Mouse (Mus musculus) forebrain, embryonic 13.5 days (tissue): ENCODE results near the gene Man1b1. TPM values are rescaled to one million over a fixed set of nuclear protein-coding genes. Genes with fewer than 3 reads are reported as not detected.

Source experiments
- ATAC-seq: fragments of 200-750 bp; cut with Nextera tagmentation; 2 replicates; pipeline ENCODE4 v1.8.0; 2017
- H3K27ac ChIP-seq: fragments of 300-500 bp; sonication (generic); 2 replicates; pipeline ENCODE4 v1.5.1; 2015; ENCODE audit warnings: inconsistent platforms, mild to moderate bottlenecking, moderate library complexity
- H3K27me3 ChIP-seq: fragments of 300-500 bp; sonication (generic); 2 replicates; pipeline ENCODE4 v1.6.1; 2015; ENCODE audit warnings: mild to moderate bottlenecking, inconsistent platforms
- H3K36me3 ChIP-seq: fragments of 300-500 bp; sonication (generic); 2 replicates; pipeline ENCODE4 v1.6.1; 2015; ENCODE audit warnings: mild to moderate bottlenecking, inconsistent platforms; ENCODE audit not compliant: poor library complexity, severe bottlenecking
- H3K4me1 ChIP-seq: fragments of 300-500 bp; sonication (generic); 2 replicates; pipeline ENCODE4 v1.6.1; 2015; ENCODE audit warnings: inconsistent platforms
- H3K4me2 ChIP-seq: fragments of 300-500 bp; sonication (generic); 2 replicates; pipeline ENCODE4 v1.6.1; 2015; ENCODE audit warnings: inconsistent platforms, mild to moderate bottlenecking, moderate library complexity
- H3K4me3 ChIP-seq: fragments of 300-500 bp; sonication (generic); 2 replicates; pipeline ENCODE4 v1.5.1; 2015; ENCODE audit warnings: mild to moderate bottlenecking, inconsistent platforms
- H3K9ac ChIP-seq: fragments of 300-500 bp; sonication (generic); 2 replicates; pipeline ENCODE4 v1.6.1; 2015; ENCODE audit warnings: mild to moderate bottlenecking, inconsistent platforms
- H3K9me3 ChIP-seq: fragments of 300-500 bp; sonication (generic); replicated peaks from 2 replicates; pipeline ENCODE4 v1.6.1; 2016; ENCODE audit warnings: inconsistent platforms
- WGBS: fragments of 180-500 bp; shearing (Covaris S2); methylation state at CpG from one replicate; pipeline ENCODE4 v1.1.7; 2015; 5-methylcytosine and 5-hydroxymethylcytosine counted together
- polyA plus RNA-seq: library from polyadenylated mRNA; unstranded; fragments of >200 nt; fragmentation: Nextera tagmentation; extraction: Ambion mirVana; gene quantifications from 2 replicates; pipeline ENCODE4 v1.2.1, GENCODE M21; 2015

Man1b1 gene
- polyA plus RNA-seq, 1 experiment from 2014 or later, result 63.2 TPM

DNA sequence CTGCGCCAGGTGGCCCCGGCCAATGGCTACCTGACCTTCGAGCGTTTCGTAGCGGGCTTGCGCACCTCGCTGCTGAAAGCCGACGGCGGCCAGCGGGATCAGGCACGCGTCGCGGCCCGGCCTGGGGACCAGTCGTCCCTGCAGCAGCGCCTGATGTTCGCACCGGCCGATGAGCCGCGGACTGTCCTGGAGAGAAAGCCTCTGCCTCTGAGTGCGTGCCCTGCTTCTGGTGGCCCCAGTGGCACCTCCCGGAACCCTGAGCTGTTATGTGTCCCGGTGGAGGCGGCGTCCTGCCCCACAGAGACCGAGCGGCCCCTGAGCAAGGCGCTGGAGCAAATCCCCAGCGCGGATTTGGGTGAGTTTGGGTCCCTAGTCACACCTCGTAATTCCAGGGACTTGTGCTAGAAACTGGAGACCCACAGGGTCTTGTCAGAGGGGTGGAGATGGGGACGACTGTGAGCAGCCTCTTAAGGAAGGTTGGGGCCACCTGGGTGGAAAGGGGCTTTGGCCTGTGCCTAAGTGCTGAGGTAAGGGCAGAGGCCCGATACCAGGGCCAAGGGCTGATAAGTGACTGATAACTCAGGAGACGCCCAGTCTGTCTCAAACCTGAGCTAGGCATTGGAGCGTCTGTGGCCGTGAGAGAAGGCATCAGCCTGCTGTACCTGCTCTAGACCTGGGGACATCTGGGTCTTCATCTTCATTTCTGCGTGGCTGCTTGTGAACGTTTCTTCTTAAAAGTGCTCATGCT lies 40.7 kb downstream of the Man1b1 start:
- Histone ChIP-seq H3K9ac (peak overlapping the region; percentile 82), H3K4me2 (peak overlapping the region; percentile 96), H3K27ac (no peak overlapping the region; the same call in 1 of the 2 replicates), H3K4me1 (peaks cover 33% of the 10 kb centered on the region), H3K36me3 (peaks cover 30% of the 10 kb centered on the region), H3K4me3 (peak overlapping the region; percentile 73), H3K9me3 (no peaks in the 10 kb centered on the region), H3K27me3 (peaks cover 10% of the 10 kb centered on the region; the same call in 1 of the 2 replicates)
- 1% methylated on average over 42 of the region's 42 CpGs for WGBS
- ATAC-seq, result peak; percentile 19

DNA sequence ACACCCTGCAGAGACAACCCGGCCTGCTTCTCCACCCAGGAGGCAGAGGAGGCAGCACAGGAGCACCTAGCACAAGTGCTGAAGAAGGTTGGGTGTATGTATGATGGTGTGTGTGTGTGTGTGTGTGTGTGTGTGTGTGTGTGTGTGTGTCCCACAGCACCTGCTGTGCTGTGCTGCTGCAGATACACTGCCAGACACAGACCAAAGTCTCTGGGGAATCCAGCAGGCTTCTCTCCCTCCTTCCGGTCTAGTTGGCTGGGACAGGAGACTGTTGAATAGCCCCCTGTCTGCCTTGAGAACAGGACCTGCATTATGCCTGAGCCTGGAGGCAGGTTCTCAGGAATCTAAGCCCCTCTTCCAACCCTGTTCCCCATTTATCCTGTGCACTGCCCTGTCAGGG lies 41.3 kb downstream of the Man1b1 start:
- Histone ChIP-seq H3K36me3 (peaks cover 37% of the 10 kb centered on the region), H3K27me3 (peaks cover 7% of the 10 kb centered on the region; the same call in 1 of the 2 replicates), H3K9ac (peak overlapping the region; percentile 82), H3K4me3 (peak overlapping the region; percentile 73), H3K27ac (no peak overlapping the region), H3K4me2 (peak overlapping the region; percentile 96), H3K9me3 (no peaks in the 10 kb centered on the region), H3K4me1 (peaks cover 33% of the 10 kb centered on the region)
- WGBS, result 15% methylated on average over 2 of the region's 2 CpGs
- no peak for ATAC-seq

DNA sequence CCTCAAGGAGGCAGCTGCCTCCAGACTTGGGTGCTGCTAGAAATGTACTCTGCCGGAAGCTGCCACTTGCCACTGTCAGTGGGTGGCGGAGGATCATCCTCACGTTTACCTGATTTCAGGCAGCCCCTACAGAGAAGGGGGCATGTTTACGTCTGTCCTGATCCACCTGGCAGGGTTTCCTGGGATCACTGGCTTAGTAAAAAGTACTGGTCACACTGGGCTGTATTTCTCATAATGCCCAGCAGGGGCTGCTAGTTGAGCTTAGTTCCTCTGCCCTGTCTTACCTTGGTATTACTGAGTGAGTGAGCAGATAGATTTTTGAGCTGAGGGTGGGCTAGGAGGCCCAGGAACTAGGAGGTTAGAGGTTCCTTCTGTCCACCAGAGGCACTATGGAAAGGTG lies 44.5 kb downstream of the Man1b1 start:
- Histone ChIP-seq H3K27ac (no peak overlapping the region), H3K36me3 (peaks cover 43% of the 10 kb centered on the region), H3K9me3 (no peaks in the 10 kb centered on the region), H3K9ac (no peak overlapping the region), H3K4me3 (no peak overlapping the region), H3K4me1 (peaks cover 28% of the 10 kb centered on the region), H3K27me3 (0 out of 2 replicates have a peak, but pooled peaks cover 2% of the 10 kb centered on the region), H3K4me2 (no peak overlapping the region)
- no peak for ATAC-seq
- 84% methylated on average over 4 of the region's 4 CpGs for WGBS

DNA sequence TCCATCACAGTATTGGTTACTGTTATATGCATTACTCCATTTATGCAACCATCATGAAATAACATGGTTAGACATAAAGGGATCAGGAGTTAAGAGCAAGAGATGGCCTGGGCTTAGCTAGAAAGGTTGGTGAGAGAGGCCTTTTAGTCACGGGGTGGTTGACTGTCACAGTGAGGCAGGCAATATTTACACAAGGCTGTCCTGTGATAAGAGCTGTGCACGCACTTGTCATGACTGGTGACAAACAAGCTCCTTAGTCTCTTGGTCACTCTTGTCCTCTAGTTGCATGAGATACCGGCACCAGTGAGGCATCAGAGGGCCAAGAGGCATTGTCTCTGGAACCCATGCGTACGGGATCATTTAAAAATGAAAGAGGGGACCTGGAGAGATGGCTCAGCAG lies 52.4 kb downstream of the Man1b1 start:
- Histone ChIP-seq H3K36me3 (no peaks in the 10 kb centered on the region), H3K27me3 (peaks cover 23% of the 10 kb centered on the region; the same call in 1 of the 2 replicates), H3K4me1 (no peaks in the 10 kb centered on the region), H3K27ac (no peak overlapping the region), H3K4me2 (no peak overlapping the region), H3K9ac (no peak overlapping the region), H3K4me3 (no peak overlapping the region), H3K9me3 (no peaks in the 10 kb centered on the region)
- ATAC-seq, result no peak
- 82% methylated on average over 5 of the region's 5 CpGs for WGBS

DNA sequence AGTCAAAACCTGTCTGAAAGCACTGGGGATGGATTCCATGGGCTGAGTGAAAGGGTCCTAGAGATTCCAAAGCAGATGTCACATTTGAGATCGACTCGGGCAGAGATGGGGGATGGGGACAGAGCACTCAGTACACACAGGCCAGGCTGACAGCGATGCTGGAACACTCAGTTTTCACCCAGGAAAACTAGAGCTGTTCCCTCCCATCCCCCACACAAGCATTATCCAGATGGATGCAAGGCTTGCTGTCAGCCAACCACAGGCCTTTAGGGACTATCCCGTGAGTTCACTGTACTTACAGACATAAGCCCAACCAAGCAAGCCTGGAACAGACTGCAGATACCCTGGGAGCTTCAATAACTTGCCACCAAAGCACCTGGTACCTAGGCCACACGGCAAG lies 59.1 kb downstream of the Man1b1 start:
- ATAC-seq, result no peak
- no peaks in the 10 kb centered on the region; the same call in 1 of the 2 replicates for H3K9me3 ChIP-seq
- H3K4me1 ChIP-seq, result peaks cover 23% of the 10 kb centered on the region
- no peak overlapping the region for H3K4me2 ChIP-seq
- WGBS, result 78% methylated on average over 5 of the region's 5 CpGs
- no peaks in the 10 kb centered on the region for H3K36me3 ChIP-seq
- H3K27me3 ChIP-seq, result peaks cover 34% of the 10 kb centered on the region
- no peak overlapping the region for H3K4me3 ChIP-seq
- no peak overlapping the region for H3K9ac ChIP-seq
- no peak overlapping the region for H3K27ac ChIP-seq

DNA sequence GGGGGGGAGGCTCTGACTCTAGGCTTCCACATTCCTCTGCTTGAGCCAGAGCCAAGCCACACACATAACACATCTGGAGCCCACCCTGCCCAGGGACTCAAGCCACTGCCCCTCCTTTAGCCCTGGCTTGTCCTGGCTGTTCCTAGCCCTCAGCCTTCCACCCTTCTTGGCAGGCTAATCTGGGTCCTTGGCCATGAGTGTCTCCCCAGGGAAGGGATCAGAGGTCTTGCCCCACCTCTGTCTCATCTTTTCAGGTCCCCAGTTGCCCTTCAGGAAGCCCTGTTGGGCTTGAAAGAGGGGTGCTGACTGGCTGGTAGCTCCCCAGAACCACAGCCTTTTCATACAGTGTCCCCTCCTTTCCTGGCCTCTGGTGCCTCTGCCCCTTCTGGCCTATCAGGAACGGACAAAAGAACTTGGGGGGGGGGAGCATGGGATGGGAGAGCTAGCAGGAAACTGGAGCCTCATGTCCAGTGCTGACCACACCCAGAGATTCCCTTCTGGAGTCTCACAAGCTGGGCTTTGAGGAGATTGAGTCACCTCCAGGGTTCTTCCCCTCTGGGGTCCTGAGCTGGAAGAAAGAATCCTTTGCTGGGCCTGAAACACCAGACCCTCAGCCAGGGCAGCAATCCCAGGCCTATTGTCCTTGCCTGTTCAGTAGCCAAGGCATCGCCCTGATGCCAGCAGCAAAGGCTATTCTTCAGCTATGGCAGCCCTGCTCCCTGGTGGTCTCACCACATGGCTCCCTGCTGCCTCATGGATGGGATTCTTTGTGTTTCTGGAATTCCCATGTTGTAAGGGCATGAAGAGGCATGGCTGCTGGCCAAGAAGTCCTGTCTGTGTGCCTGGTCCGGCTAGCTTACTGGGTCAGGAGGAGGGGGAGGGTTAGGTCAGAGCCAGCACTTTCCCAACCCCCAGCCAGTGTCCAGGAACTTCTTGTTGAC lies 62.4 kb downstream of the Man1b1 start:
- WGBS, result 10% methylated on average over 3 of the region's 3 CpGs
- H3K27ac ChIP-seq, result no peak overlapping the region
- peaks cover 60% of the 10 kb centered on the region for H3K27me3 ChIP-seq
- no peak overlapping the region for H3K4me3 ChIP-seq
- H3K9me3 ChIP-seq, result no peaks in the 10 kb centered on the region; the same call in 1 of the 2 replicates
- peaks cover 23% of the 10 kb centered on the region for H3K4me1 ChIP-seq
- ATAC-seq, result peak; percentile 58
- no peak overlapping the region for H3K9ac ChIP-seq
- H3K4me2 ChIP-seq, result no peak overlapping the region
- no peaks in the 10 kb centered on the region for H3K36me3 ChIP-seq

DNA sequence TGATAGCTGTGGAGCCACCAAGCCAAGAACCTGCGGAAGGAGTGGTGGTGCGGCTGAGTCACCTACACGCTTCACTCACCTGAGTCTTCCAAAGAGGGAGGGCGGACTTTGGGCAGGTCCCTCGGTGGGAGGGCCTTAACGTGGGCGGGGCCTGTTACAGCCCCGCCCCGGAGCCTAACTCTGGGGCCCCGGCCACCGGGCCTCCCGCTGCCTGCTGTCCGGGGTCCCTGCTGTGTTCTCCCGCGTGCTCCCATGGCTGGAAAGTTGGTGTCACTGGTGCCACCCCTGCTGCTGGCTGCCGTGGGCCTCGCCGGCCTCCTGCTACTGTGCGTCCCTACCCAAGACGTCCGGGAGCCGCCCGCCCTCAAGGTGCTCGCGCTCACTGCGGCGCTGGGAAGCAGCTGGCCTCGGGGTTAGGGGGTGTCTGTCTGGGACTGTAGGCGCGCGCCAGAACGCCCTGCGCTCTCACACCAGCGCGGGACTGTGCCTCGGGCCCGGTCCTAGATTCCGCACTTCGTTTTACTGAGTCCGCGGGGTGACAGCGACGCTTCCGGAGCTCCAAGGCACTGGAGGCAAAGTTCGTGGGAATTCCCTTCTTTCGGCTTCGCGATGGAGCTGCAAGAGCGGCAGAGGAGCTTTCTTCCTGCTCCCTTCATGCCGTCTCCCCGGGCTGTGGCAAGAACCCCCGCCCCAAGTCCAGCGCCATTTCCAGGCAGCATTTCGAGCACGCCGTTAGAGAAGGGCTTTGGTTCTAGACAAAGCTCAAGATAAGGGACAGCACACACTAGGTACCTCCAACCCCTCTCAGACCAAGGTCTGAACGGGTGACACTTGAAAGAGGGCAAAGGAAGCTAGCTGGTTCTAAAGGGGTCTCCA lies 63.8 kb downstream of the Man1b1 start, which contains the start of gene Entpd2:
Gene Entpd2 (plus strand): TSS at position 154 of the 876 bp plus-strand sequence.
- peak within 1 kb of the TSS; percentile 35 for H3K4me3 ChIP-seq
- 2% methylated on average over 57 of the region's 57 CpGs for WGBS
- H3K27ac ChIP-seq, result no peak within 1 kb of the TSS
- H3K4me1 ChIP-seq, result peaks cover 30% of the 10 kb centered on the region
- H3K27me3 ChIP-seq, result peaks cover 74% of the 10 kb centered on the region
- H3K4me2 ChIP-seq, result peak within 1 kb of the TSS; percentile 61
- no peaks in the 10 kb centered on the region for H3K36me3 ChIP-seq
- peak within 1 kb of the TSS; percentile 41 for H3K9ac ChIP-seq
- ATAC-seq, result 0 out of 2 replicates have a peak, but pooled peaks have one; percentile 27
- no peaks in the 10 kb centered on the region; the same call in 1 of the 2 replicates for H3K9me3 ChIP-seq

DNA sequence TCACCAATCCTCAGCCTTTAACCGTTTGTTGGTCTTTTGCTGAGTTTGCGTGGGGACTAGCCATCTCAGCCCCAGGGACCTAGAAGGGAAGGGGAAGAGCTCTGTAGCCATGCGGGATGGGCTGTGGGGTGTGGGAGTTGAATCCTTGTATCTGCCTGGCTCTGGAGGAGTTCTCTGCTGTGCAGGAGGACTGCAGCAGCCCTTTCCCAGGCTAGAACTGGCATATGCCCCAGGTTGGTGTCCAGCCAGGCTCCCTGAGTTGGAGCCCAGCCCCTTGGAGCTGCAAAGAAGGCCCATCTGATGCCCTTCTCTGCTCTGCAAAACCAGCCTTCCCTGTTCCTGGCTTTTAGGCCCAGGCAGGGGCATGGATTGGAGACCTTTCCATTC lies 64.5 kb downstream of the Man1b1 start:
- H3K9ac ChIP-seq, result no peak overlapping the region
- peak overlapping the region; percentile 61; the same call in 1 of the 2 replicates for H3K4me2 ChIP-seq
- WGBS, result 22% methylated on average over 3 of the region's 3 CpGs
- H3K4me3 ChIP-seq, result no peak overlapping the region
- H3K36me3 ChIP-seq, result no peaks in the 10 kb centered on the region
- no peaks in the 10 kb centered on the region; the same call in 1 of the 2 replicates for H3K9me3 ChIP-seq
- ATAC-seq, result no peak
- H3K4me1 ChIP-seq, result peaks cover 30% of the 10 kb centered on the region
- H3K27me3 ChIP-seq, result peaks cover 79% of the 10 kb centered on the region
- no peak overlapping the region for H3K27ac ChIP-seq

DNA sequence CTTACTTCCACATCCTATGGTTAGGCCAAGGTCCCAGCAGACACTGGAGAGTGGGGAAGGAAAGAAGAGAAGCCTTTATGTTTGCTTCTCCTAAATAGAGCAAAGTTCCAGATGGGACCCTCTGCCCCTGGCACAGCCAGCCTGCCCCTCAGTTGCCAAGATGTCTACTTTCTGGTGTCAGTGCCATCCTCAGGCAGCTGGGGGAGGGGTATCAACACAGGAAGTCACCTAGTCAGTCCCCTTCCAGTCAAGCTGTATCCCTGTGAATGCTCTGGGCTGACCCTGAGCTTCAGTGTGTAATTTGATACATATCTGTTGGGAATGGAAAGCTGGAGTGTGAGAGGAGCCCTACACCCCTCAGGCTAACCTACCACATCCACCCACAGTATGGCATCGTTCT lies 64.9 kb downstream of the Man1b1 start:
- Histone ChIP-seq H3K9ac (no peak overlapping the region), H3K36me3 (no peaks in the 10 kb centered on the region), H3K27me3 (peaks cover 79% of the 10 kb centered on the region), H3K4me3 (no peak overlapping the region), H3K4me1 (peaks cover 30% of the 10 kb centered on the region), H3K4me2 (no peak overlapping the region), H3K27ac (no peak overlapping the region), H3K9me3 (no peaks in the 10 kb centered on the region; the same call in 1 of the 2 replicates)
- 74% methylated on average over 1 of the region's 1 CpGs for WGBS
- no peak for ATAC-seq

DNA sequence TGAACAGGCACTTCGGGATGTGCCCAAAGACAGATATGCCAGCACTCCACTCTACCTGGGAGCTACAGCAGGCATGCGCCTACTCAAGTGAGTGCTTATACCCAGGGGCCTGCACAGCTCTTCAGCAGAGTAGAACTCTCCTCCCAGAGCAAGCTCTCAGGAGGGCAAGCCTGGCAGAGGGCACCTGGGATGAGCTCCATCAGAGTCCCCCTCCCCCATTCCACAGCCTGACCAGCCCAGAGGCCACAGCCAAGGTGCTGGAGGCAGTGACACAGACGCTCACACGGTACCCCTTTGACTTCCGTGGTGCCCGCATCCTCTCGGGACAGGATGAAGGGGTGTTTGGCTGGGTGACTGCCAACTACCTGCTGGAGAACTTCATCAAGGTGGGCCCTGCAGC lies 65.9 kb downstream of the Man1b1 start:
- no peak overlapping the region for H3K4me3 ChIP-seq
- H3K27me3 ChIP-seq, result peaks cover 77% of the 10 kb centered on the region
- no peaks in the 10 kb centered on the region for H3K36me3 ChIP-seq
- H3K9me3 ChIP-seq, result no peaks in the 10 kb centered on the region; the same call in 1 of the 2 replicates
- WGBS, result 93% methylated on average over 7 of the region's 7 CpGs
- H3K9ac ChIP-seq, result no peak overlapping the region
- H3K4me1 ChIP-seq, result peaks cover 35% of the 10 kb centered on the region
- no peak overlapping the region for H3K27ac ChIP-seq
- no peak overlapping the region for H3K4me2 ChIP-seq
- no peak for ATAC-seq

DNA sequence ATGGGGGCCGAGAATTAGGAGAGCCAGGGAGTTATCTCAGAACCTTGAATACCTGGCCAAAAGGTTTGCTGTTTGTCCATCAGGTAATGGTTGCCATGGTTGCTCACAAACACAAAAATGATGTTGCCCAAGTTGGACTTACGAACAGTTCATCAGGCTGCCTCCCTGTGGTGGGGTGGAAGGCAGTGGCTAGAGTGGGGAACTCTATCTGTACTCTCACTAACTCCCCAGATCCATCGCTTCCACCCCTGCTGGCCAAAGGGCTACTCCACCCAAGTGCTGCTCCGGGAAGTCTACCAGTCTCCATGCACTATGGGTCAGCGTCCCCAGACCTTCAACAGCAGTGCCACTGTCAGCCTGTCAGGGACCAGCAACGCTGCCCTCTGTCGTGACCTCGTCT lies 66.9 kb downstream of the Man1b1 start, which contains the start of gene Npdc1:
Gene Npdc1 (plus strand): TSS at position 301 of the 400 bp plus-strand sequence.
- peaks cover 74% of the 10 kb centered on the region for H3K27me3 ChIP-seq
- no peak within 1 kb of the TSS for H3K9ac ChIP-seq
- no peak for ATAC-seq
- H3K36me3 ChIP-seq, result no peaks in the 10 kb centered on the region
- no peak within 1 kb of the TSS for H3K27ac ChIP-seq
- WGBS, result 67% methylated on average over 8 of the region's 8 CpGs
- H3K4me2 ChIP-seq, result no peak within 1 kb of the TSS
- no peaks in the 10 kb centered on the region; the same call in 1 of the 2 replicates for H3K9me3 ChIP-seq
- peaks cover 39% of the 10 kb centered on the region for H3K4me1 ChIP-seq
- peak within 1 kb of the TSS; percentile 31; the same call in 1 of the 2 replicates for H3K4me3 ChIP-seq
